Mouse (Mus musculus) heart, postnatal 0 days (tissue): ENCODE data around the gene Ppfia2. TPM values are rescaled to one million over a fixed set of nuclear protein-coding genes. Genes with fewer than 3 reads are reported as not detected.

Experiments
- ATAC-seq: fragments of 200-750 bp; cut with Nextera tagmentation; 2 replicates; pipeline ENCODE4 v1.8.0; 2017; ENCODE audit warnings: low read depth, moderate number of reproducible peaks, moderate library complexity; ENCODE audit not compliant: insufficient read depth
- DNase-seq: peaks from one replicate; pipeline ENCODE4 v3.0.0-alpha.2; 2016; ENCODE audit warnings: low spot score
- H3K27ac ChIP-seq: fragments of 300-500 bp; sonication (generic); 2 replicates; pipeline ENCODE4 v1.5.1; 2014; ENCODE audit warnings: low read depth, mild to moderate bottlenecking
- H3K27me3 ChIP-seq: fragments of 300-500 bp; sonication (generic); 2 replicates; pipeline ENCODE4 v1.6.1; 2014; ENCODE audit warnings: low read length, mixed read lengths; ENCODE audit not compliant: control insufficient read depth, insufficient read depth
- H3K36me3 ChIP-seq: fragments of 300-500 bp; sonication (generic); replicated peaks from 2 replicates; pipeline ENCODE4 v1.6.1; 2014; ENCODE audit warnings: low read length, mixed read lengths; ENCODE audit not compliant: control insufficient read depth, insufficient read depth
- H3K4me1 ChIP-seq: fragments of 300-500 bp; sonication (generic); 2 replicates; pipeline ENCODE4 v1.6.1; 2014; ENCODE audit warnings: antibody characterized with exemption; ENCODE audit not compliant: control insufficient read depth, insufficient read depth
- H3K4me2 ChIP-seq: fragments of 300-500 bp; sonication (generic); 2 replicates; pipeline ENCODE4 v1.6.1; 2014; ENCODE audit warnings: low read depth, mild to moderate bottlenecking, low read length, moderate library complexity
- H3K4me3 ChIP-seq: fragments of 300-500 bp; sonication (generic); 2 replicates; pipeline ENCODE4 v1.5.1; 2014; ENCODE audit warnings: low read depth, low read length
- H3K9ac ChIP-seq: fragments of 300-500 bp; sonication (generic); replicated peaks from 2 replicates; pipeline ENCODE4 v1.6.1; 2014; ENCODE audit warnings: low read depth, low read length, mixed read lengths
- H3K9me3 ChIP-seq: fragments of 300-500 bp; sonication (generic); replicated peaks from 2 replicates; pipeline ENCODE4 v1.6.1; 2016; ENCODE audit warnings: low read length; ENCODE audit not compliant: control insufficient read depth
- CTCF ChIP-seq: IDR thresholded peaks from 2 replicates; pipeline ENCODE4 v1.5.1; 2016; ENCODE audit warnings: antibody characterized with exemption, control low read depth, low read depth
- EP300 ChIP-seq: IDR thresholded peaks from 2 replicates; pipeline ENCODE4 v1.6.1; 2016; ENCODE audit warnings: antibody characterized with exemption, low read depth
- WGBS: fragments of 180-500 bp; shearing (Covaris S2); extraction: QIAGEN DNeasy Blood & Tissue Kit; methylation state at CpG from one replicate; pipeline ENCODE4 v1.1.7; 2014; 5-methylcytosine and 5-hydroxymethylcytosine counted together
- polyA plus RNA-seq: library from polyadenylated mRNA; unstranded; fragments of >200 nt; fragmentation: Nextera tagmentation; extraction: Ambion mirVana; gene quantifications from 2 replicates; pipeline ENCODE4 v1.2.1, GENCODE M21; 2015
- total RNA-seq: library from RNA; depleted of rRNA; stranded (reverse); fragments of >200 nt; gene quantifications from 2 replicates; pipeline ENCODE4 v1.2.3, GENCODE M21; 2014; ENCODE audit warnings: low replicate concordance

Ppfia2 gene
- total and polyA plus RNA-seq, 2 experiments from 2014 or later: 0.20 to 2.2 TPM

GRCm38 (mm10) chr10:106924798-106925197 is 454.7 kb downstream of the Ppfia2 start:
- WGBS: 70% methylated on average over 3 of the region's 3 CpGs
- no peaks in the 10 kb centered on the region for H3K4me1 ChIP-seq
- no peak overlapping the region for H3K4me3 ChIP-seq
- H3K4me2 ChIP-seq: no peak overlapping the region
- no peaks in the 10 kb centered on the region for H3K27me3 ChIP-seq
- ATAC-seq (no peak), DNase-seq (no peak)
- H3K9me3 ChIP-seq: no peaks in the 10 kb centered on the region
- no peak overlapping the region for H3K27ac ChIP-seq
- no peaks in the 10 kb centered on the region for H3K36me3 ChIP-seq
- TF ChIP-seq EP300: no peak
- TF ChIP-seq CTCF: no peak
- no peak overlapping the region for H3K9ac ChIP-seq

DNA sequence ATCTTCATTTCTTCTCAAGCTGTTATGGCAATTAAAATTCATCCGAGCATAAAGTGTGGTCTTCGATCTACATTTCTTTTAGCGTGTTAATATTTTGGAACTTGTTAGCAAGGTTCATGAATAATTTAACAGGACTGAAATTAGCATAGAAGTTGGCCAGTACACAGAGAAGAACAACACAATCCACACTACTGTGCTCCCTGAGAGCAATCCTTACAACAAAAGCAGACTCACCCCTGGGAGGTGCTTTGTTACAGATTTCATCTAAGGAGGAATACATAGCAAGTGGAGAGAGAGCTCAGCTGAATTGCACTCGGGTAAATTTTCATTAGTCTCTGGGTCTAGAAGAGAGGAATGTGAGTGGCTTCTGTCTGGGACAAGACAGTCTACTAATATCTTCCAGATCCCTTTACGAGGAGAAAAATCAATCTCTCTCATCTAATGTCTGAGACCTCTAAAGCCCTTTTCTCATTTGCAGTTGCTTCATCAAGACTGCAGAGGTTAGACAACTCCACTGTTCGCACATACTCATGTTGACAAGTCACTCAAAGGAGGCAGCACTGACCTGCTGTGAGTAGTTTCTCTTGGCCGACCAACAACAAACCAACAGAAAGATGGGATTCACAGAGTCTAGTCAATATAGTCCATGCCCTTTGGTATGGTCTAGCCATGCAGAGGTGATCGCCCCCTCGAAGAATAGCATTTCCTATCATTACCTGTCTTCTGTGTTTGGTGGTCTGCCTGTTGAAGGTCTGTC is 458.6 kb downstream of the Ppfia2 start:
- H3K4me2 ChIP-seq: no peak overlapping the region
- TF ChIP-seq EP300 (no peak), CTCF (no peak)
- no peak overlapping the region for H3K9ac ChIP-seq
- 66% methylated on average over 9 of the region's 9 CpGs for whole genome bisulfite sequencing
- no peak for DNase-seq
- no peaks in the 10 kb centered on the region for H3K9me3 ChIP-seq
- no peaks in the 10 kb centered on the region for H3K36me3 ChIP-seq
- ATAC-seq: no peak
- no peak overlapping the region for H3K27ac ChIP-seq
- H3K4me1 ChIP-seq: no peaks in the 10 kb centered on the region
- H3K4me3 ChIP-seq: no peak overlapping the region
- no peaks in the 10 kb centered on the region for H3K27me3 ChIP-seq

- Histone ChIP-seq H3K4me2 (peak overlapping the region; percentile 57), H3K27me3 (no peaks in the 10 kb centered on the region), H3K9me3 (no peaks in the 10 kb centered on the region), H3K4me3 (peak overlapping the region; percentile 21; the same call in 1 of the 2 replicates), H3K27ac (no peak overlapping the region), H3K36me3 (no peaks in the 10 kb centered on the region), H3K9ac (no peak overlapping the region), H3K4me1 (no peaks in the 10 kb centered on the region)
- DNase-seq (no peak), ATAC-seq (no peak)
- TF ChIP-seq CTCF (peak; percentile 69), EP300 (no peak)
- 22% methylated on average over 13 of the region's 13 CpGs for WGBS
Measured at GRCm38 (mm10) chr10:106932571-106933073, 462.5 kb downstream of the Ppfia2 start.

- Histone ChIP-seq H3K4me3 (no peak overlapping the region), H3K27ac (no peak overlapping the region), H3K4me2 (no peak overlapping the region), H3K27me3 (no peaks in the 10 kb centered on the region), H3K9ac (no peak overlapping the region), H3K9me3 (no peaks in the 10 kb centered on the region), H3K4me1 (no peaks in the 10 kb centered on the region), H3K36me3 (no peaks in the 10 kb centered on the region)
- 85% methylated on average over 7 of the region's 7 CpGs for WGBS
- ATAC-seq: no peak
- DNase-seq: no peak
- TF ChIP-seq CTCF (no peak), EP300 (no peak)
Measured at GRCm38 (mm10) chr10:106936996-106937395, 466.9 kb downstream of the Ppfia2 start.

- Histone ChIP-seq H3K36me3 (no peaks in the 10 kb centered on the region), H3K9me3 (no peaks in the 10 kb centered on the region), H3K27ac (no peak overlapping the region), H3K4me2 (no peak overlapping the region), H3K9ac (no peak overlapping the region), H3K4me1 (no peaks in the 10 kb centered on the region), H3K4me3 (no peak overlapping the region), H3K27me3 (no peaks in the 10 kb centered on the region)
- TF ChIP-seq CTCF (no peak), EP300 (no peak)
- ATAC-seq: no peak
- WGBS: 76% methylated on average over 3 of the region's 3 CpGs
- DNase-seq: no peak
Measured at GRCm38 (mm10) chr10:106938851-106939250, 468.7 kb downstream of the Ppfia2 start.
